Mouse (Mus musculus): ENCODE data around the gene Rbp7.

GRCm38 (mm10) chr4:149444465-149444864 is 10.3 kb downstream of the Rbp7 start:
- TF ChIP-seq POLR2A (IDR thresholded peaks at IDR 0.05; ENCODE audit: low read depth, low read length) (no peak), CTCF (IDR thresholded peaks at IDR 0.05; ENCODE audit: borderline replicate concordance, insufficient read depth, low read length) (no peak)

Measured in embryonic fibroblast, embryonic 13.5 days (primary cell).